8 mouse cellular contexts compared by ENCODE assay signal in genomic region chr14:93350906-93351305, GRCm38 (mm10).
DNase-seq lines count a peak whose midpoint lies in the region; ATAC-seq lines count a peak whose summit lies in the region.

No protein-coding gene starts in this region.

- intact Hi-C loops in left cerebral cortex, postnatal 10 days (cut with DNase I) = no loop called here

- no peaks in the 10 kb centered on the region for H3K4me1 ChIP-seq in liver, embryonic 11.5 days (replicated peaks; ENCODE audit: control insufficient read depth, insufficient read depth, low read length)

- peak; percentile 98 for ATAC-seq in frontal cortex, adult (ENCODE audit: low TSS enrichment)
- no peak for ATAC-seq in liver, embryonic 11.5 days (replicated peaks; ENCODE audit: low FRiP score)

- H3K4me3 ChIP-seq in liver, embryonic 11.5 days (ENCODE audit: low read depth, low read length) = no peak overlapping the region

- no peak overlapping the region for H3K4me2 ChIP-seq in liver, embryonic 11.5 days

- H3K27ac ChIP-seq in liver, embryonic 11.5 days (ENCODE audit: low read depth, low read length) = no peak overlapping the region

- no peaks in the 10 kb centered on the region for H3K36me3 ChIP-seq in liver, embryonic 11.5 days (ENCODE audit: control insufficient read depth, insufficient read depth, low read length)

- H3K9ac ChIP-seq in liver, embryonic 11.5 days (ENCODE audit: low read depth, low read length) = no peak overlapping the region

- no peaks in the 10 kb centered on the region for H3K27me3 ChIP-seq in liver, embryonic 11.5 days (replicated peaks; ENCODE audit: control insufficient read depth, insufficient read depth, low read length)

- 81% methylated on average over 6 of the region's 6 CpGs for WGBS in liver, embryonic 11.5 days

- no peaks in the 10 kb centered on the region for H3K9me3 ChIP-seq in liver, embryonic 11.5 days (ENCODE audit: control insufficient read depth, low read length)

- DNase-seq in frontal cortex, postnatal 25 days (ENCODE audit: low spot score in 2 of 2) = no peak
- peak; percentile 98 for DNase-seq in cerebellum, adult 9-11 months
- DNase-seq in heart, adult 8-10 months (ENCODE audit: low spot score) = peak; percentile 68
- DNase-seq in left cerebral cortex, postnatal 10 days (ENCODE audit: extremely low spot score in 1 of 2, low spot score in 2 of 2) = peak; percentile 16 to 42
- peak; percentile 38 for DNase-seq in right cerebral cortex, postnatal 25 days
- DNase-seq in liver, embryonic 11.5 days (ENCODE audit: low spot score) = no peak
- no peak for DNase-seq in testis, postnatal 10 days (ENCODE audit: low spot score)

Comparison
In these comparisons a context has a peak if more than half of its experiments do, and no peak if none do; other contexts are left out.
1. DNase-seq: peak in cerebellum, adult 9-11 months (single experiment), heart, adult 8-10 months (single experiment), left cerebral cortex, postnatal 10 days (2 of 2) and right cerebral cortex, postnatal 25 days (single experiment); none in frontal cortex, postnatal 25 days (0 of 2), liver, embryonic 11.5 days (single experiment) and testis, postnatal 10 days (single experiment).